Mouse (Mus musculus): ENCODE data around the gene Ifnlr1.
"Not testable (repeated sequence)": the region's sequence is repeated elsewhere in the genome, so short reads cannot be mapped to it uniquely, and the experiment has no call there.

Ifnlr1 gene

GRCm38 (mm10) chr4:135686568-135686953 lies 474 bp downstream of the Ifnlr1 start:
- no peak for DNase-seq (ENCODE audit: low spot score)

- DNase-seq (ENCODE audit: low spot score), result no peak
Measured at GRCm38 (mm10) chr4:135689797-135690196, 3.7 kb downstream of the Ifnlr1 start.

DNA sequence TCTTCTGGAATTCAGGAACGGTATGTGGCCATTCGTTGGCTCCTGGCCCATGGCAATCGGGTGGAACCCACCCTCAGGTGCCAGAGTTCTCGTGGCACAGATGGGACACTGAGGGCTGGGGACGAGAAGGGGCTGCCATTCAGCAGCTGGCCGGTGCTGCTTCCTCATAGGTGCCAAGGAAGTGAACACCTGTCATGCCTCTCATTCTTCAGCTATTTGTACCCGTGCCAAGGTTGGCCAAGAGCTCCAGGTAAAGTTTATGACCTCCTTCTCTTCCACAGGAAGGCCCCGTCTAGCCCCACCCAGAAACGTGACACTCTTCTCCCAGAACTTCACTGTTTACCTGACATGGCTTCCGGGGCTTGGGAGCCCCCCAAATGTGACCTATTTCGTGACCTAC lies 4.2 kb downstream of the Ifnlr1 start:
- no peak for DNase-seq (ENCODE audit: low spot score)

DNA sequence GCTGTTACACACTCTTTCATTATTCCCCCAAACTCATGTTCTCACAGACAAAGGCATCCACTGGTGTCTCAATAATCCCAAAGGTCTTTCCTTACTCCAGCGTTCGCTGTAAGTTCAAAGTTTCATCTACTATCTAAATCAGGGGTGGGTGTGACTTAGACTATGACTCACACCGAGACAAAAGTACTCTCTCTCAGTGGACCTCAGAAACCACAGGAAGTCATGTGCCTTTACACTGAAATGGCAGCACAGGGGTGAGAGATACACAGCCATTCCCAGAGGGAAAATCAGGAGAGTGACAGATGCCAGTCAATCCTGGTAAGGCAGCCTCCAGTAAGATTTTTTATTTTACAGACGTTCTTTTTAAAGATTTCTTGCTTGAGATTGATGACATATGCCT lies 6.8 kb downstream of the Ifnlr1 start:
- no peak for DNase-seq (ENCODE audit: low spot score)

- DNase-seq (ENCODE audit: low spot score), result no peak
Measured at GRCm38 (mm10) chr4:135698498-135698897, 12.4 kb downstream of the Ifnlr1 start.

- no peak for DNase-seq (ENCODE audit: low spot score)
Measured at GRCm38 (mm10) chr4:135703497-135703896, 17.4 kb downstream of the Ifnlr1 start.

- DNase-seq (ENCODE audit: low spot score), result no peak
Measured at GRCm38 (mm10) chr4:135704016-135704415, 17.9 kb downstream of the Ifnlr1 start.

DNA sequence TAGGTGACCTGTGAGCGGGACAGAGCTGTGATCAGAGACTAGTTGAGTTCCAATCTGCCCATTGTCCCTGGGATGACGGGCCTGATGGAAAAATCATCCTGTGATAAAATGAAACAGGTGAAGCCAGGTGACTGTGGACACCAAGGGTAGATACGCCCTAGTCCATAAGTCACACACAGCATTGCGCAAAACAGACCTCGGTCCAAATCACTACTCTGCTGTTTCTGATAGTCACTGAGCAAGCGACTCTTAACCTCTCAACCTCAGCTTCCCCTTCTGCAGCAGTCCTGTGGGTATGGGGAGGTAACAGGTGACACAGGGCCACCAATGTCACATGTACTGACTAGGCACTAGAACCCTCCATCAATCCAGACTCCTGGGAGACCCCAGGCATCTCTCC lies 20.0 kb downstream of the Ifnlr1 start:
- no peak for DNase-seq (ENCODE audit: low spot score)

DNA sequence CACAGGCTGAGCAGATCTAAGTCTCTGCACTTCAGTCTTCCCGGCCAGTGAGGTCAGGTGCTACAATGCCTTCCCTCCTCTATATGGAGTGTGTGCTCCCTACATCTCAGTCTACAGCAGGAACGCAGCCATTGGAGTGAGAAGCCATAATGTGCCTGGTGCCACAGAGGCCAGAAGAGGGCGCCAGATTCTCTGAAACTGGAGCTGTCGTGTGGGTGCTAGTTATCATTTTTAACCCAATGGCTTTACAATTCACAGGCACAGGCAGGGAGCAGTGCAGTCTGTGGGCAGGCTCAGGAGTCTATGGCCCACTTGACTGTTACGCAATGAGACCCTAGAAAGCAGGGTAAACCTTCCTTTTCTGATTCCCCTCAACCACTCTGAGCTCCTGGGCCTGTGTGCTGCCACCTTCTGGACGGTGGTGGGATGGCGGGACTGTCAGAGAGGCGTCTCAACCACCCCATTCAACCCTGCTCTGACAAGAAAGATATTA lies 23.0 kb downstream of the Ifnlr1 start:
- peak; percentile 58 for DNase-seq (ENCODE audit: low spot score)

DNA sequence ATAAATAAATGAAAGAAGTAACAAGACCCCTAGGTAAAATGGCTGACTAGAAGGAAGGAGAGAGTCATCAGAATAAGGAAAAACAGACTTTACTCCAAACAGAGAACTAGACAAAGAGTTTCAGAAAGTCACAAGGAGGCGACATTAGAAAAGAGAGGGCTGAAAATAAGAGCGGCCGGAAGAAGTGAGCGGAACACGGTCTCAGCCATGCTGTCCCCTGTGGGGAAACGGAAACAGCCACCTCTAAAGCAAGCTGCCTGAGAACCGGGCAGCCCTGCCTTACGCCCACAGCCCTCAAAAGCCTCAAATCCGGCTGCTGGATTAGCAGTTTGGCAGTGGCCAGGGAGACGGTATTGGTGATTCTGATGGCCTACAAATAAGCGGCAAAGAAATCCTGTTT lies 23.5 kb downstream of the Ifnlr1 start:
- DNase-seq (ENCODE audit: low spot score), result no peak

GRCm38 (mm10) chr4:135710392-135710791 lies 24.3 kb downstream of the Ifnlr1 start:
- no peak for DNase-seq (ENCODE audit: low spot score)

- no peak for DNase-seq (ENCODE audit: low spot score)
Measured at GRCm38 (mm10) chr4:135714776-135715175, 28.7 kb downstream of the Ifnlr1 start.

DNA sequence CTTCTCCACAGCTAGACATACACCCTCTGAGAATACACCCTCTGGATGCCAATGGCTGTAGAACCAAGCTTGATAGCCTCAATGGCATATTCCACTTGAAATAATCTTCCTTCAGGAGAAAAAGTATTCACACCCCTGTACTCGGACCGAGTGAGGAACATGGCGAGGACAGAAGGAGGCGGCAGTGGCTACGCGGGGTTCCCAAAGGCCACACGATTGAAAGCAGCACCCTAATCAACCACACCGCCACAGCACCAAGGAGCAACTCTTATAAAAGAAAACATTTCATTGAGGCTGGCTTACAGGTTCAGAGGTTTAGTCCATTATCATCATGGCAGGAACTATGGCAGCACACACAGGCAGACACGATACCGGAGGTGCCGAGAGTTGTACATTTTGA lies 30.4 kb downstream of the Ifnlr1 start:
- not testable (repeated sequence) for DNase-seq (ENCODE audit: low spot score)

DNA sequence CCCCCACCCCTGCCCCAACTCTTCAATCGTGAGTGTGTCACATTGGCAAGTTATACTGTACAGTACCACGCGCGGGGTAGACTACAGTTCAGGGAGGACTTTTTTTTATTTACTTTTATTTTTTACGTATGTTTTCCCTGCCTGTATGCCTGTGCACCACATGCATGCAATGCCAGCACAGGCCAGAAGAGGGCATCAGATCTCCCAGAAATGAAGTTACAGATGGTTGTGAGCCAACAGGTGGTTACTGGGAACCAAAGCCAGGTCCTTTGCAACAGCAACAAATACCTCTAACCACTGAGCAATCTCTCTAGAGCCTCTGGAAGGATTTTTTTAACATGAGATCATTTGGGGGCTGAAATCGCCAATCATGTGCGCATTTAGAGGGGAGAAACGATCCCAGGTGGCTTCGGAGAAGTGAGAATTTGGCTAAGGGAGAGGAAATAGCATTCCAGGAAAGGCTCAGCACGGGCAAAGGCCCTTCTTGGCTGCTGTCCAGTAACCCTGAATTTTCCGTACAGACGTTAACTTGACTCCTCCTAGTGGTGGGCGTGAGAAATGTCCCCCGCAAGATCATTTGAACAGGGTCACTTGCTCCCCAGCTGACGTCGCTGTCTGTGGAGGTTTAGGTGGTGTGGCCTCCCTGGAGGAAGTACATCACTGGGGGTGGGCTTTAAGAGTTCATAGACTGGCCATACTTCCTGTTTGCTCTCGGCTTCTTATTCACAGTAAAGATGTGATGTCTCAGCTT lies 36.6 kb downstream of the Ifnlr1 start:
- DNase-seq (ENCODE audit: low spot score), result no peak

DNA sequence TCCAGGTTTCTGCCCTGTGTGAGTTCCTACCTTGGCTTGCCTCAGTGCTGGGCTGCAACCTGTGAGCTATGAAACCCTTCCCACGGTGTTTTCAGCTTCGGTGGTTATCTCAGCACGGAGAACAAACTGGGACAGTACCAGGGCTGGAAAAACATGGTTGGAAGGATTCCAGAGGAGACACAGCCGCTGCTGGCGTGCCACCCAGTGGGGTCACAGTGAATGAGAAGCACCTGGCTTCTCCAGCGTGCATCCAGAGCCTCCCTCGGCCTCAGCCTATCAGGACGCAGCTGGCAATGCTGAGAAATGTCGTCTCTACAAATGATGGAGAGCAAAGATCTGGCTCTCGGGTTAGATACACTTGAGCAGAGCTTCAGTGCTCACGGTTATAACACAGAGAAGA lies 40.3 kb downstream of the Ifnlr1 start:
- DNase-seq (ENCODE audit: low spot score), result no peak

- no peak for DNase-seq (ENCODE audit: low spot score)
Measured at GRCm38 (mm10) chr4:135727817-135728216, 41.7 kb downstream of the Ifnlr1 start, which contains the start of gene Il22ra1. Gene Il22ra1 (plus strand): TSS chr4:135728172.

- DNase-seq (ENCODE audit: low spot score), result no peak
Measured at GRCm38 (mm10) chr4:135730204-135730603, 44.1 kb downstream of the Ifnlr1 start.

DNA sequence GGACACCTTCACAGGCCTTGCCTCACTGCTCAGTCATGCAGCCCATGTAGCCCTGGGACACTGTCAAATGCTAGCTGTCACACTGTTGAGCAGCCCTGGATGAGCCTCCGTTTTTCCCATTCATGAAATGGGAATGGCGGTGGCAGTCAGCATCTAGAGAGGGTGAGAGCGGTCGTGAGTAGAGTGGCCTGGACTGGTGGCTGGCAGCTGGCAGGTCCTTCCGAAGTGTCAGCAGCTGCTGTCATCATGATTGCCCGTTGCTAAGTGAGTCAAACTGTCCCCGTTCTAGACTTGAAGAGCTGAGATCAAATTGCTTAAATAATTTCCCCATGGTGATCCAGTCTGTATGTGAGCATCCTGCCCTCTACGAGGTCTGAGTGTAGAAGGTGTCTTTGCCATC lies 44.9 kb downstream of the Ifnlr1 start:
- no peak for DNase-seq (ENCODE audit: low spot score)

DNA sequence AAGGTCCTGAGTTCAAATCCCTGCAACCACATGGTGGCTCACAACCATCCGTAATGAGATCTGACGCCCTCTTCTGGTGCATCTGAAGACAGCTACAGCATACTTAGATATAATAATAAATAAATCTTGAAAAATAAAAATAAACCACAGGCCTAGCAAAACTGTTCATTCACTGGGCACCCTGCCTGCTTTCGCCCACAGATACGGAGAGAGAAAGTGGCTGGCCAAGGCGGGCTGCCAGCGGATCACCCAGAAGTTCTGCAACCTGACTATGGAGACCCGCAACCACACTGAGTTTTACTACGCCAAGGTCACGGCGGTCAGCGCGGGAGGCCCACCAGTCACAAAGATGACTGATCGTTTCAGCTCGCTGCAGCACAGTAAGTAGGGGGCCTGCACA lies 47.8 kb downstream of the Ifnlr1 start:
- no peak for DNase-seq (ENCODE audit: low spot score)

DNA sequence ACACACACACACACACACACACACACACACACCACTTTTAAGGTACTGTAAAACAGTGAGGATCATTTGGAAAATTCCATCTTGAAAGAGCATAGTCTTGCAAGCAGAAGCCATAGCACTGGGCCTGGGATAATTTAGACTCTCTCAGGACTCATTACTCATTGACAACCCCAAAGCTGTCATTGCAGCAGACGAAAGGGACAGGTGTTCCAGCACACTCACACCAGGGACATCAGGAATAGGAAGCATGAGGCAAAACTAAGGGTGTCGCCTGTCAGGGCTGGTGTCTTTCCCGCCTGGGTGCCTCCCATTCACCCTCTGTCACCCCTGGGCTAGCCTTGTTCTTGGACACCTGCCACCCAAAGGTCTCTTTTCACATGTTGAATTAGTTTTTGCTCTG lies 50.8 kb downstream of the Ifnlr1 start:
- no peak for DNase-seq (ENCODE audit: low spot score)

GRCm38 (mm10) chr4:135738237-135738636 lies 52.1 kb downstream of the Ifnlr1 start:
- DNase-seq (ENCODE audit: low spot score), result no peak

DNA sequence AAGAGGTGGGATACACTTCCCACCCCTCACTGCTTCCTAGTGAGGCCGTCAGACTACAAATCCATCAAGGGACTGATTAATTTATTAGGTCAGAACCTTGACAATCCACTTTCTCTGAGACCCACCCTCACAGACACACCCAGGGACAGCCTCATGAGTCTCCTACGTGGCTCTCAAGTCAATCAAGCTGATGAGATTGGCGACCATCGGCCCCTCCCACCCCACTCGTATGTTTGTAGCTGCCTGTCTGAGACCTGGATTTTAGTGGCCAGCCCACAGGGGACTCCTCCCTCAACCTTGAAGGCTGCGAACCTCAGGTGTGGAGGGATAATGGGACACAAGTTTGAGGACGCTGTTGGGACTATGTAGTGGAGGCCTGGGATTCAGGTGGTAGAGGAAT lies 53.1 kb downstream of the Ifnlr1 start:
- DNase-seq (ENCODE audit: low spot score), result no peak

GRCm38 (mm10) chr4:135739672-135740071 lies 53.6 kb downstream of the Ifnlr1 start:
- DNase-seq (ENCODE audit: low spot score), result no peak

GRCm38 (mm10) chr4:135743520-135743919 lies 57.4 kb downstream of the Ifnlr1 start:
- no peak for DNase-seq (ENCODE audit: low spot score)
